Comparison of ENCODE assay signal across 17 mouse cellular contexts in the genomic region with DNA sequence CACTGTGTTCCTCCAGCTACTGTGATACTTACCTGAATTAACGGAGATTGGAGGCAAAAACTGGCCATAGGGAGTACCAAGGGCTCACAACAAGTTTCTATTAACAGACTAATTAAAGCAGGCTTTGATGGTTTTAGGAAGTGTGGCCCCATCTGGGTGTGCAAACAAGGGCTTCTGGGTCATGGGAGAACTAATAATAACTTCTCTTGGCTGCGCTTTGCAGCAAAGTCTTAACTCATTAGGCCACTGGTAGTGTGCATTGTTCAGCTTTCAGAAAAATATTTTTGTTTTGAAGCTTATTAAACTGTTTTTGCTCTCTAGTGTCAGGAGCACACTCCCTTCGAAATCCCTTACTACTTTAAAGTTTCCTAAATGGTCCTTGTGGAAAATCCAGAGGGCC.
DNase-seq lines count a peak whose midpoint lies in the region; ATAC-seq lines count a peak whose summit lies in the region.
"Had no signal": no experiment of that assay in that cellular context is flagged by ENCODE, and none has a peak within 500 bp of the region (broad histone marks: within the 10 kb centered on the region; RNA-seq: fewer than 3 reads in every experiment).

No protein-coding gene starts in this region.

- no peaks in the 10 kb centered on the region for H3K9me3 ChIP-seq in heart, embryonic 11.5 days (replicated peaks; ENCODE audit: control insufficient read depth, low read length)
- H3K9me3 ChIP-seq: embryonic facial prominence, embryonic 10.5 days; forebrain, embryonic 13.5 days; hindbrain, embryonic 12.5 days had no signal

- H3K4me2 ChIP-seq in heart, embryonic 11.5 days = no peak overlapping the region
- H3K4me2 ChIP-seq: forebrain, embryonic 13.5 days; hindbrain, embryonic 12.5 days had no signal

- peak; percentile 90 for DNase-seq in heart, adult 11 months
- no peak for DNase-seq in heart, postnatal 4 days
- peak; percentile 19 to 37 for DNase-seq in heart, adult 9 months (ENCODE audit: low spot score in 2 of 2)
- DNase-seq in spleen, postnatal 36 days (ENCODE audit: low spot score in 2 of 2) = peak; percentile 24 to 37
- no peak for DNase-seq in spleen, postnatal 14 days (ENCODE audit: low spot score in 2 of 2)
- DNase-seq in lung, postnatal 25 days (ENCODE audit: low spot score) = no peak
- DNase-seq: adrenal gland, postnatal 10 days; cerebellum, postnatal 10 days; forebrain, postnatal 0 days; gastrocnemius, postnatal 36 days had no signal

- ATAC-seq in heart, embryonic 11.5 days (replicated peaks; ENCODE audit: insufficient number of reproducible peaks, low FRiP score, low TSS enrichment) = no peak
- ATAC-seq: forebrain, embryonic 13.5 days; forebrain, postnatal 0 days; hindbrain, embryonic 16.5 days; inflammation-experienced regulatory T-cells, adult 6 months; intestine, postnatal 0 days had no signal

- no peaks in the 10 kb centered on the region for H3K36me3 ChIP-seq in heart, embryonic 11.5 days (ENCODE audit: control insufficient read depth, insufficient read depth, low read length)
- H3K36me3 ChIP-seq: embryonic facial prominence, embryonic 10.5 days; hindbrain, embryonic 12.5 days had no signal

- H3K27me3 ChIP-seq in heart, embryonic 11.5 days (ENCODE audit: control insufficient read depth, insufficient read depth, low read length) = no peaks in the 10 kb centered on the region
- H3K27me3 ChIP-seq: forebrain, embryonic 13.5 days; hindbrain, embryonic 12.5 days had no signal

- no peaks in the 10 kb centered on the region for H3K4me1 ChIP-seq in heart, embryonic 11.5 days (ENCODE audit: control insufficient read depth, insufficient read depth, low read length)
- H3K4me1 ChIP-seq: embryonic facial prominence, embryonic 10.5 days; forebrain, embryonic 13.5 days; hindbrain, embryonic 12.5 days had no signal

- WGBS in heart, embryonic 11.5 days (ENCODE audit: insufficient replicate concordance) = 72% methylated on average over 3 of the region's 3 CpGs

- H3K27ac ChIP-seq in heart, embryonic 11.5 days (ENCODE audit: low read depth, low read length) = no peak overlapping the region
- H3K27ac ChIP-seq: embryonic facial prominence, embryonic 10.5 days; forebrain, embryonic 13.5 days; hindbrain, embryonic 12.5 days had no signal

- H3K9ac ChIP-seq in heart, embryonic 11.5 days (ENCODE audit: low read depth, low read length) = no peak overlapping the region
- H3K9ac ChIP-seq: forebrain, embryonic 13.5 days; forebrain, postnatal 0 days; hindbrain, embryonic 12.5 days had no signal

- H3K4me3 ChIP-seq in heart, embryonic 11.5 days (ENCODE audit: low read depth, low read length) = no peak overlapping the region
- H3K4me3 ChIP-seq: embryonic facial prominence, embryonic 10.5 days; forebrain, embryonic 13.5 days; hindbrain, embryonic 12.5 days had no signal

Comparison
In these comparisons a context has a peak if more than half of its experiments do, and no peak if none do; other contexts are left out.
1. DNase-seq: peak in heart, adult 11 months (single experiment), heart, adult 9 months (2 of 2) and spleen, postnatal 36 days (2 of 2); none in heart, postnatal 4 days (single experiment), spleen, postnatal 14 days (0 of 2) and lung, postnatal 25 days (single experiment).